Mouse (Mus musculus): ENCODE measurements at regions not wholly inside any gene's neighbourhood (a gene's known extent, or its start where the extent isn't known, plus 50 kb on each side); places are given as distances from the start of the nearest gene placed in this dataset.

GRCm38 (mm10) chr4:8955306-8955705, 716.5 kb upstream of the Car8 start:
- DNase-seq (ENCODE audit: low read depth), result no peak

- DNase-seq (ENCODE audit: low read depth), result no peak
Measured at GRCm38 (mm10) chr4:8954356-8954914, 715.6 kb upstream of the Car8 start.

- no peak for DNase-seq (ENCODE audit: low read depth)
Measured at GRCm38 (mm10) chr4:8953181-8953580, 714.3 kb upstream of the Car8 start.

- DNase-seq (ENCODE audit: low read depth), result no peak
Measured at GRCm38 (mm10) chr4:8949951-8950350, 711.1 kb upstream of the Car8 start.

GRCm38 (mm10) chr4:8949537-8949936, 710.7 kb upstream of the Car8 start:
- DNase-seq (ENCODE audit: low read depth), result no peak

GRCm38 (mm10) chr4:8945116-8945515, 706.3 kb upstream of the Car8 start:
- no peak for DNase-seq (ENCODE audit: low read depth)

GRCm38 (mm10) chr4:8943080-8943479, 704.2 kb upstream of the Car8 start:
- DNase-seq (ENCODE audit: low read depth), result no peak

- no peak for DNase-seq (ENCODE audit: low read depth)
Measured at GRCm38 (mm10) chr4:8938948-8939411, 700.1 kb upstream of the Car8 start.

GRCm38 (mm10) chr4:8935899-8936298, 697.1 kb upstream of the Car8 start:
- DNase-seq (ENCODE audit: low read depth), result no peak

GRCm38 (mm10) chr4:8934541-8934940, 695.7 kb upstream of the Car8 start:
- DNase-seq (ENCODE audit: low read depth), result no peak

- no peak for DNase-seq (ENCODE audit: low read depth)
Measured at GRCm38 (mm10) chr4:8929346-8929745, 690.5 kb upstream of the Car8 start.

GRCm38 (mm10) chr4:8928551-8929305, 689.9 kb upstream of the Car8 start:
- peak; percentile 76 for DNase-seq (ENCODE audit: low read depth)

GRCm38 (mm10) chr4:8927276-8927906, 688.5 kb upstream of the Car8 start:
- peak; percentile 82 for DNase-seq (ENCODE audit: low read depth)

- peak; percentile 91 for DNase-seq (ENCODE audit: low read depth)
Measured at GRCm38 (mm10) chr4:8926642-8927275, 687.9 kb upstream of the Car8 start.

- DNase-seq (ENCODE audit: low read depth), result no peak
Measured at GRCm38 (mm10) chr4:8922695-8923363, 684.0 kb upstream of the Car8 start.

GRCm38 (mm10) chr4:8921477-8922385, 682.9 kb upstream of the Car8 start:
- DNase-seq (ENCODE audit: low read depth), result peak; percentile 43

GRCm38 (mm10) chr4:8920306-8920705, 681.5 kb upstream of the Car8 start:
- DNase-seq (ENCODE audit: low read depth), result no peak

- no peak for DNase-seq (ENCODE audit: low read depth)
Measured at GRCm38 (mm10) chr4:8919366-8919984, 680.6 kb upstream of the Car8 start.

Data from induced T-regulatory cell, adult 2 months (primary cell).